In the genomic region with DNA sequence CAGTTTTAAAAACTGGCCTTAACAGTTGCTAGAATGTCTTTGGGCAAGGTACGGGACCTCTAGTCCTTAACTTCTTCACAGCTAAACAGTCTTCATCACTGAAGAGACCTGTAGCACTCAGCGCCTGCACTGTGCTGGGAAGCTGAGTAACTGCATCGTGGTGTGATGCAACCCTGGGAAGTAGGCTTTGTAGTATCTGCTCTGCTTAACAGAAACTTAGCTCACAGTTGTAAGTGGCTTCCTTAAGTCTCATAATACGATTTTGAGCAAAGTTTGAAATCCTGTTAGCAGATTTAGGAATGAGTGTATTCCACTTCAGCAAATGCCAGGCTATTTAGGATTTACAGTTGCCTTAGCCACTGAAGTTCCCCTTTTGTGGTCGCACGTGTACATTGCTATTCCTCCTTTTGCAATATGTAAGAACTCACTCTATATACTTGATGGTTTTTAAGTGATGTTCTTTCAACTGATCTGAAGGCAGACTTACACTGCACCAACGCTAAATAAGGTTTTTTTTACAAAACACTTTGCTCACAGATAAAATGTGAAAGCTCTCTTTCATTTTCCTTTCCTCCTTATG, we compare ENCODE assay signal across 18 mouse cellular contexts.
A peak's percentile ranks its signal among the peaks of the same experiment; 100 is the strongest.
DNase-seq lines count a peak whose midpoint lies in the region; ATAC-seq and TF ChIP-seq lines count a peak whose summit lies in the region.
"Had no signal": no experiment of that assay in that cellular context is flagged by ENCODE, and none has a peak within 500 bp of the region (broad histone marks: within the 10 kb centered on the region; RNA-seq: fewer than 3 reads in every experiment).

No protein-coding gene starts in this region.

- H3K9ac ChIP-seq in lung, postnatal 0 days (replicated peaks; ENCODE audit: low read depth), result no peak overlapping the region
- H3K9ac ChIP-seq: forebrain, embryonic 12.5 days; heart, embryonic 15.5 days; hindbrain, embryonic 13.5 days; intestine, embryonic 15.5 days had no signal

- peak; percentile 72 for DNase-seq in lung, postnatal 0 days (ENCODE audit: low spot score)
- no peak for DNase-seq in lung, postnatal 10 days
- peak; percentile 11 for DNase-seq in G1E (ENCODE audit: low spot score)
- DNase-seq in layer of hippocampus, adult 9-11 months, result no peak
- no peak for DNase-seq in gastrocnemius, postnatal 36 days
- DNase-seq: adrenal gland, adult 8-10 months; cerebellum, adult 8-10 months; embryo, embryonic 11 days; kidney, postnatal 10 days; retina, postnatal 1 day; thymus, postnatal 4 days had no signal

- TF ChIP-seq EP300 in lung, postnatal 0 days (IDR thresholded peaks at IDR 0.05), result peak; percentile 36; the same call in 1 of the 2 replicates

- H3K9me3 ChIP-seq in lung, postnatal 0 days (ENCODE audit: low read length), result no peaks in the 10 kb centered on the region
- no peaks in the 10 kb centered on the region for H3K9me3 ChIP-seq in G1E (replicated peaks)
- H3K9me3 ChIP-seq: forebrain, embryonic 12.5 days; heart, embryonic 15.5 days; hindbrain, embryonic 13.5 days; intestine, embryonic 15.5 days had no signal

- H3K27ac ChIP-seq in lung, postnatal 0 days (ENCODE audit: low read length), result peak overlapping the region; percentile 54
- H3K27ac ChIP-seq: forebrain, embryonic 12.5 days; heart, embryonic 15.5 days; hindbrain, embryonic 13.5 days; intestine, embryonic 15.5 days had no signal

- peaks cover 5% of the 10 kb centered on the region; the same call in 1 of the 2 replicates for H3K36me3 ChIP-seq in lung, postnatal 0 days (ENCODE audit: insufficient read depth, low read length)
- peaks cover 83% of the 10 kb centered on the region for H3K36me3 ChIP-seq in G1E (replicated peaks)

- no peaks in the 10 kb centered on the region for H3K27me3 ChIP-seq in lung, postnatal 0 days (replicated peaks; ENCODE audit: insufficient read depth, low read length)
- no peaks in the 10 kb centered on the region for H3K27me3 ChIP-seq in G1E (ENCODE audit: insufficient read depth, low read length)
- H3K27me3 ChIP-seq: forebrain, embryonic 12.5 days; heart, embryonic 15.5 days; hindbrain, embryonic 13.5 days; intestine, embryonic 15.5 days had no signal

- H3K4me1 ChIP-seq in lung, postnatal 0 days (ENCODE audit: insufficient read depth, low read depth, low read length), result peaks cover 9% of the 10 kb centered on the region; the same call in 1 of the 2 replicates
- H3K4me1 ChIP-seq in G1E (ENCODE audit: insufficient read depth, low read depth, low read length), result peaks cover 22% of the 10 kb centered on the region
- H3K4me1 ChIP-seq: forebrain, embryonic 12.5 days; hindbrain, embryonic 13.5 days had no signal

- no peak overlapping the region for H3K4me3 ChIP-seq in lung, postnatal 0 days (ENCODE audit: low read depth, low read length)
- no peak overlapping the region for H3K4me3 ChIP-seq in G1E (ENCODE audit: low read depth, low read length)
- H3K4me3 ChIP-seq: forebrain, embryonic 12.5 days; heart, embryonic 15.5 days; hindbrain, embryonic 13.5 days; intestine, embryonic 15.5 days had no signal

- H3K4me2 ChIP-seq in lung, postnatal 0 days (replicated peaks; ENCODE audit: low read depth, low read length), result no peak overlapping the region
- H3K4me2 ChIP-seq: forebrain, embryonic 12.5 days; heart, embryonic 15.5 days; hindbrain, embryonic 13.5 days; intestine, embryonic 15.5 days; liver, embryonic 11.5 days had no signal

- intact Hi-C loops in gastrocnemius, postnatal 36 days (cut with DNase I), result no loop called here

- WGBS in lung, postnatal 0 days, result 59% methylated on average over 7 of the region's 7 CpGs

- no peak for TF ChIP-seq CTCF in lung, postnatal 0 days (IDR thresholded peaks at IDR 0.05)
- TF ChIP-seq CTCF in G1E (IDR thresholded peaks at IDR 0.05; ENCODE audit: low read depth, low read length), result no peak

- ATAC-seq in lung, postnatal 0 days, result peak; percentile 76
- 0 out of 2 replicates have a peak, but pooled peaks have one; percentile 18 for ATAC-seq in G1E (ENCODE audit: extremely low read depth, insufficient number of reproducible peaks, low FRiP score, poor library complexity, severe bottlenecking)
- peak; percentile 82 for ATAC-seq in granulocyte monocyte progenitor cell, adult 5-6 weeks (replicated peaks; ENCODE audit: poor library complexity, severe bottlenecking)
- peak; percentile 51 for ATAC-seq in neutrophil, adult 5-6 weeks (ENCODE audit: extremely low read depth, insufficient number of reproducible peaks, low FRiP score, poor library complexity, severe bottlenecking)
- ATAC-seq: intestine, embryonic 15.5 days had no signal

Comparison
In these comparisons a context has a peak if more than half of its experiments do, and no peak if none do; other contexts are left out.
1. DNase-seq: peak in lung, postnatal 0 days (single experiment) and G1E (single experiment); none in lung, postnatal 10 days (single experiment), layer of hippocampus, adult 9-11 months (single experiment) and gastrocnemius, postnatal 36 days (0 of 2).
2. ATAC-seq: peak in every context shown above with its lines; median percentile 82 in granulocyte monocyte progenitor cell, adult 5-6 weeks; 76 in lung, postnatal 0 days; 51 in neutrophil, adult 5-6 weeks; 18 in G1E.